Mouse (Mus musculus) macrophage (primary cell): ENCODE measurements around the gene Tdp1. TPM values are rescaled to one million over a fixed set of nuclear protein-coding genes. Genes with fewer than 3 reads are reported as not detected.
A peak's percentile ranks its signal among the peaks of the same experiment; 100 is the strongest.

Experiments used
- H3K27ac ChIP-seq: fragments of 350-480 bp; formaldehyde crosslinking; 2 replicates; pipeline ENCODE4 v1.9.0; 2021
- H3K36me3 ChIP-seq: fragments of 350-480 bp; formaldehyde crosslinking; 2 replicates; pipeline ENCODE4 v1.9.0; 2021; ENCODE audit errors: inconsistent target
- H3K4me3 ChIP-seq: fragments of 350-480 bp; formaldehyde crosslinking; 2 replicates; pipeline ENCODE4 v1.9.0; 2021; ENCODE audit errors: inconsistent target
- H3K79me2 ChIP-seq: fragments of 350-480 bp; formaldehyde crosslinking; 2 replicates; pipeline ENCODE4 v1.9.0; 2021; ENCODE audit errors: inconsistent target
- WGBS: methylation state at CpG from one replicate; pipeline ENCODE4 v1.1.7; 2026; ENCODE audit warnings: inconsistent platforms; ENCODE audit not compliant: missing documents; 5-methylcytosine and 5-hydroxymethylcytosine counted together
- polyA plus RNA-seq: library from polyadenylated mRNA; stranded (reverse); fragments of 250-400 nt; gene quantifications from 3 replicates; pipeline ENCODE4 v1.2.4, GENCODE M21; 2018; ENCODE audit warnings: inconsistent platforms

The Tdp1 gene
- polyA plus RNA-seq, 1 experiment from 2014 or later = 8.4 TPM

GRCm38 (mm10) chr12:99986797-99987196 lies 102.5 kb downstream of the Tdp1 start:
- no peak overlapping the region for H3K27ac ChIP-seq
- WGBS = 32% methylated on average over 5 of the region's 5 CpGs
- H3K4me3 ChIP-seq = no peak overlapping the region
- peaks cover 100% of the 10 kb centered on the region for H3K79me2 ChIP-seq
- peaks cover 10% of the 10 kb centered on the region; the same call in 1 of the 2 replicates for H3K36me3 ChIP-seq

- Histone ChIP-seq H3K27ac (no peak overlapping the region), H3K79me2 (peaks cover 100% of the 10 kb centered on the region), H3K4me3 (no peak overlapping the region), H3K36me3 (peaks cover 10% of the 10 kb centered on the region; the same call in 1 of the 2 replicates)
- 100% methylated on average over 2 of the region's 2 CpGs for WGBS
Measured at GRCm38 (mm10) chr12:99988144-99988543, 103.8 kb downstream of the Tdp1 start.

- peaks cover 10% of the 10 kb centered on the region; the same call in 1 of the 2 replicates for H3K36me3 ChIP-seq
- H3K4me3 ChIP-seq = no peak overlapping the region
- no peak overlapping the region; the same call in 1 of the 2 replicates for H3K27ac ChIP-seq
- WGBS = 96% methylated on average over 11 of the region's 11 CpGs
- peaks cover 100% of the 10 kb centered on the region for H3K79me2 ChIP-seq
Measured at GRCm38 (mm10) chr12:99992362-99992862, 108.1 kb downstream of the Tdp1 start.

GRCm38 (mm10) chr12:99993146-99993890 lies 109.0 kb downstream of the Tdp1 start:
- no peak overlapping the region for H3K4me3 ChIP-seq
- peaks cover 10% of the 10 kb centered on the region for H3K36me3 ChIP-seq
- H3K79me2 ChIP-seq = peaks cover 100% of the 10 kb centered on the region
- 78% methylated on average over 10 of the region's 10 CpGs for WGBS
- peak overlapping the region; percentile 28 for H3K27ac ChIP-seq

- Histone ChIP-seq H3K27ac (no peak overlapping the region), H3K79me2 (peaks cover 100% of the 10 kb centered on the region), H3K36me3 (peaks cover 6% of the 10 kb centered on the region), H3K4me3 (no peak overlapping the region)
- WGBS = 73% methylated on average over 5 of the region's 5 CpGs
Measured at GRCm38 (mm10) chr12:99995951-99996350, 111.6 kb downstream of the Tdp1 start.

- peaks cover 100% of the 10 kb centered on the region for H3K79me2 ChIP-seq
- H3K27ac ChIP-seq = no peak overlapping the region
- H3K36me3 ChIP-seq = no peaks in the 10 kb centered on the region; the same call in 1 of the 2 replicates
- WGBS = 90% methylated on average over 5 of the region's 5 CpGs
- H3K4me3 ChIP-seq = no peak overlapping the region
Measured at GRCm38 (mm10) chr12:99999726-100000125, 115.4 kb downstream of the Tdp1 start.

GRCm38 (mm10) chr12:100000381-100000780 lies 116.1 kb downstream of the Tdp1 start:
- Histone ChIP-seq H3K79me2 (peaks cover 93% of the 10 kb centered on the region), H3K4me3 (no peak overlapping the region), H3K27ac (no peak overlapping the region), H3K36me3 (no peaks in the 10 kb centered on the region; the same call in 1 of the 2 replicates)
- WGBS = 97% methylated on average over 7 of the region's 7 CpGs

GRCm38 (mm10) chr12:100001246-100001645 lies 116.9 kb downstream of the Tdp1 start:
- Histone ChIP-seq H3K27ac (no peak overlapping the region), H3K4me3 (no peak overlapping the region), H3K79me2 (peaks cover 85% of the 10 kb centered on the region), H3K36me3 (no peaks in the 10 kb centered on the region; the same call in 1 of the 2 replicates)
- 95% methylated on average over 3 of the region's 3 CpGs for WGBS

- no peaks in the 10 kb centered on the region; the same call in 1 of the 2 replicates for H3K36me3 ChIP-seq
- WGBS = 97% methylated on average over 3 of the region's 3 CpGs
- no peak overlapping the region for H3K27ac ChIP-seq
- H3K4me3 ChIP-seq = no peak overlapping the region
- H3K79me2 ChIP-seq = peaks cover 78% of the 10 kb centered on the region
Measured at GRCm38 (mm10) chr12:100001910-100002309, 117.6 kb downstream of the Tdp1 start.

- H3K27ac ChIP-seq = no peak overlapping the region
- WGBS = 83% methylated on average over 8 of the region's 8 CpGs
- H3K79me2 ChIP-seq = peaks cover 78% of the 10 kb centered on the region
- H3K36me3 ChIP-seq = no peaks in the 10 kb centered on the region; the same call in 1 of the 2 replicates
- H3K4me3 ChIP-seq = no peak overlapping the region
Measured at GRCm38 (mm10) chr12:100002914-100003587, 118.7 kb downstream of the Tdp1 start.

Other genes with a start within 250 kb of the Tdp1 start
- gene Efcab11, start 78 bp upstream of the Tdp1 start, polyA plus RNA-seq = 0.36 to 1.9 TPM (median 1.4 TPM) in 3 replicates
- 14.2 to 39.1 TPM (median 20.5 TPM) in 3 replicates for gene Kcnk13, start 80.0 kb downstream of the Tdp1 start, polyA plus RNA-seq
- gene Psmc1, start 225.6 kb downstream of the Tdp1 start, polyA plus RNA-seq = 132 to 355 TPM (median 176 TPM) in 3 replicates